Mouse (Mus musculus) kidney, embryonic 16.5 days (tissue): ENCODE results near the gene Rabgap1l. TPM values are rescaled to one million over a fixed set of nuclear protein-coding genes. Genes with fewer than 3 reads are reported as not detected.
A peak's percentile ranks its signal among the peaks of the same experiment; 100 is the strongest.

Experiments used
- ATAC-seq: fragments of 200-750 bp; cut with Nextera tagmentation; 2 replicates; pipeline ENCODE4 v1.8.0; 2017; ENCODE audit warnings: moderate TSS enrichment; ENCODE audit not compliant: low FRiP score, low TSS enrichment
- H3K27ac ChIP-seq: fragments of 300-500 bp; sonication (generic); 2 replicates; pipeline ENCODE4 v1.5.1; 2014; ENCODE audit warnings: low read length
- H3K27me3 ChIP-seq: fragments of 300-500 bp; sonication (generic); 2 replicates; pipeline ENCODE4 v1.6.1; 2014; ENCODE audit warnings: low read length, control low read depth, mixed read lengths; ENCODE audit not compliant: insufficient read depth
- H3K36me3 ChIP-seq: fragments of 300-500 bp; sonication (generic); 2 replicates; pipeline ENCODE4 v1.6.1; 2014; ENCODE audit warnings: low read length, control low read depth, mixed read lengths; ENCODE audit not compliant: insufficient read depth
- H3K4me1 ChIP-seq: fragments of 300-500 bp; sonication (generic); 2 replicates; pipeline ENCODE4 v1.6.1; 2014; ENCODE audit warnings: low read length, control low read depth, mixed read lengths; ENCODE audit not compliant: insufficient read depth
- H3K4me2 ChIP-seq: fragments of 300-500 bp; sonication (generic); replicated peaks from 2 replicates; pipeline ENCODE4 v1.6.1; 2014; ENCODE audit warnings: low read depth, low read length
- H3K4me3 ChIP-seq: fragments of 300-500 bp; sonication (generic); 2 replicates; pipeline ENCODE4 v1.5.1; 2014; ENCODE audit warnings: mild to moderate bottlenecking, low read length
- H3K9ac ChIP-seq: fragments of 300-500 bp; sonication (generic); replicated peaks from 2 replicates; pipeline ENCODE4 v1.6.1; 2014; ENCODE audit warnings: low read length
- H3K9me3 ChIP-seq: fragments of 300-500 bp; sonication (generic); 2 replicates; pipeline ENCODE4 v1.6.1; 2016; ENCODE audit warnings: low read length, control low read depth
- WGBS: fragments of 180-500 bp; shearing (Covaris S2); extraction: QIAGEN DNeasy Blood & Tissue Kit; methylation state at CpG from one replicate; pipeline ENCODE4 v1.1.7; 2014; 5-methylcytosine and 5-hydroxymethylcytosine counted together
- polyA plus RNA-seq: library from polyadenylated mRNA; unstranded; fragments of >200 nt; fragmentation: Nextera tagmentation; extraction: Ambion mirVana; gene quantifications from 2 replicates; pipeline ENCODE4 v1.2.1, GENCODE M21; 2015

The Rabgap1l gene
- polyA plus RNA-seq, 1 experiment from 2014 or later, result 11.4 TPM

DNA sequence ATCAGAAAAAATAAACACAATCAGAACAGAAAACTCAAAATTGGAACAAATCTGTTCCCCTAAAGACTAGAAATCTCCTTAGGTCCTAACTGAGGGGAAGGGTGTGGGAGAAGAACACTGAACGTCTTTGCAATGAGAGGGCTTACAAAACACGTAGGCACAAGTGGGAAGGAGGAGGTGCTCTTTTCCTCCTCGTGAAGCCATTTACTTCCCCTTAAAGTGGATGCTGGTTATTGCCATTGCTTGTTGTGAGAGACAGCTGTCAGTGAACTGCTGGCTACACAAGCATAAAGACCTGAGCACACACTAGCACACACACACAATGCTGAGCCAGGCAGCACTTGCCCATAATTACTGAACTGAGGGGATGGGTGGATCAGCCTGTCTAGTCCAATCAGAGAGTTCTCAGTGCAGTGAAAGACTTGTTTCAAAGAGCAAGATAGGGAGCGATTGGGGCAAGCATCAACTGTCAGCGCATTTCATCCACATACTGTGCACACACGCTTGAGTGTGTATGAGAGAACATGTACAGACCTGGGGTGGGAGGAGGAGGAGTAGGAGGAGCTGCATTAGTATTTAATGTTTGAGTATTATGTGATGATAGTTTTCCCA lies 259.7 kb downstream of the Rabgap1l start:
- Histone ChIP-seq H3K9me3 (no peaks in the 10 kb centered on the region), H3K4me2 (no peak overlapping the region), H3K4me1 (no peaks in the 10 kb centered on the region), H3K4me3 (no peak overlapping the region), H3K9ac (no peak overlapping the region), H3K36me3 (no peaks in the 10 kb centered on the region), H3K27ac (no peak overlapping the region), H3K27me3 (no peaks in the 10 kb centered on the region)
- ATAC-seq, result no peak
- WGBS, result 66% methylated on average over 6 of the region's 6 CpGs

DNA sequence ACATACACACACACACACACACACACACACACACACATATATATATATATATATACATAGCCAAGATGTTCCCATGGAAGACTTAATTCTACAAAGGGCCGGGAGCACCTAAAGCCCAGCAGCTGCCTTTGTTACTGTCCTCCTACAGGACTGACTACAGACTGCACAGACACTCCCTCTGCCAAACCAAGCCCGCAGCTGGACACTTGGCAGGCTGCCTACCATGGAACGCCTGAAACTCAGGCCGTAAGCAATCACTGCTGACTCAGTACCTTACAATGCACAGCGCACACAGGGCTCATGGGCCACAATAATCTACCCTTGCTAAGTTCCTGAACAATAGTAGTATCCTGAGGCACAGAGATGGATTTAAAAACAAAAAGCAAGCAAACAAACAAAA lies 261.6 kb downstream of the Rabgap1l start:
- Histone ChIP-seq H3K4me1 (no peaks in the 10 kb centered on the region), H3K9me3 (no peaks in the 10 kb centered on the region), H3K27me3 (no peaks in the 10 kb centered on the region), H3K27ac (no peak overlapping the region), H3K36me3 (no peaks in the 10 kb centered on the region), H3K4me3 (no peak overlapping the region), H3K9ac (no peak overlapping the region), H3K4me2 (no peak overlapping the region)
- 30% methylated on average over 5 of the region's 5 CpGs for WGBS
- ATAC-seq, result peak; percentile 92

DNA sequence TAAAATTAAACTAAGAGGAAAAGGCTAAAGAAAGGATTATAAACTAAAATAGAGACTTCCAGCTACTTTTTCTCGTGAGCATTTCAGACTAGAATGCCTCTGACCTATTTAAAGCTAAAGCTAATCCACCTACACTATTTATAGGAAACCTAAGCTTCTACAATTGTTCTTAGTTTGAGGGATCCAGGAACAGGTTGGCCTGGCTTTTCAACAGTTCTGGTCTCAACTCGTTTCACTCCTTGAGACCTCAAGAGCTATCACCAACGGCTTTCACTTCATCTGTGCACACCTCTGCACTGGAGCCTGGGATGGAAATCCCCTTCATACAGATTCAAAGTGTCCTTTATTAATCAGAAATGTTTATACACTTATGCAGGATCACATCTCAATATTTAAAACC lies 271.1 kb downstream of the Rabgap1l start:
- H3K27ac ChIP-seq, result no peak overlapping the region
- H3K4me3 ChIP-seq, result no peak overlapping the region
- ATAC-seq, result no peak
- no peaks in the 10 kb centered on the region for H3K36me3 ChIP-seq
- H3K27me3 ChIP-seq, result no peaks in the 10 kb centered on the region
- no peaks in the 10 kb centered on the region for H3K9me3 ChIP-seq
- H3K4me1 ChIP-seq, result no peaks in the 10 kb centered on the region
- 72% methylated on average over 3 of the region's 3 CpGs for WGBS
- no peak overlapping the region for H3K4me2 ChIP-seq
- H3K9ac ChIP-seq, result no peak overlapping the region

DNA sequence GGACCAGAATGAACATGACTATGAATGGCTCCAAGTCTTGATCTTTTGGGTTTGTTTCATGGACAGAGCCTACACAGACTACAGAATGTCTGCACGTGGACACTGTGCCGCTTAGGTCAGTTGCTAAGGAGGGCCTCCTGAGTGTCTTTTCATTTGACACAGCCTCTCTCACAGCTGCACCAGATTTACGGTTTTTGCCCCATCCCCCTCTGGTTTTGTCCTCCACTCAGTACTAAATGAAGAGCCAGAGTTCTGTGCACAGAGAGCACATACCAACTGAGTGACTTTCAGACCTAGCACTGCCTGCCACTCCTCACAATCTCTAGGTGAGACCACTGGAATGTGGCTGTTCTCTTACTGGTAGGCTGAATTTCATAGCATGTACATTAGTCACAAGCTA lies 272.3 kb downstream of the Rabgap1l start:
- Histone ChIP-seq H3K4me1 (no peaks in the 10 kb centered on the region), H3K4me2 (no peak overlapping the region), H3K9me3 (no peaks in the 10 kb centered on the region), H3K4me3 (no peak overlapping the region), H3K36me3 (no peaks in the 10 kb centered on the region), H3K27ac (no peak overlapping the region), H3K9ac (no peak overlapping the region), H3K27me3 (no peaks in the 10 kb centered on the region)
- WGBS, result 30% methylated on average over 3 of the region's 3 CpGs
- ATAC-seq, result no peak

DNA sequence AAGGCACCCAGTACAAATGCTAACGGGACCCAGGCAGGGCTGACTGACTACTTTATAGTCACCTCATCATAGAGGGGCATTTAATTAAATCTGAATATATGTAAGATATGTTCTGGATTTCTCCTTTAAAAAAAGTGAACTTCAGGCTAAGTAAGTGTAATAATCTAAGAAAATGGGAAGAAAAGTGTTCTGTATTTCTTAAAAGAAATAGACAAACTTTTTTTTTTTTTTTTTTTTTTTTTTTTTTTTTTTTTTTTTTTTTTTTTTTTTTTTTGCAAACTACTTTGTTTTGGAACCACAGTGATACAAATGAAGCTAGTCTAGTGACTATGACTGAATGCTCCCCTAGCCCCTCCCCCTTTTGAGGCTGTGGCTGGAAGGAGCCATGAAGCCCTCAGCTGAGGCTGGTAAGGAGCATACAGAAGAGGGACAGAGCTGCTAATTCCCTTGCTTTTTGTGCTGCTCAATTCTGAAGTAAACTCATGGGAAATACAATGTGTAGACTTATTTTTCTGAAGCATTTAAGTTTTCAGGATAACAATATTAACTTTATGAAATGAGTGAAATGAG lies 273.0 kb downstream of the Rabgap1l start:
- ATAC-seq, result no peak
- Histone ChIP-seq H3K9me3 (no peaks in the 10 kb centered on the region), H3K27ac (no peak overlapping the region), H3K9ac (no peak overlapping the region), H3K27me3 (no peaks in the 10 kb centered on the region), H3K4me2 (no peak overlapping the region), H3K36me3 (no peaks in the 10 kb centered on the region), H3K4me1 (no peaks in the 10 kb centered on the region), H3K4me3 (no peak overlapping the region)
- 44% methylated on average over 1 of the region's 1 CpGs for WGBS

DNA sequence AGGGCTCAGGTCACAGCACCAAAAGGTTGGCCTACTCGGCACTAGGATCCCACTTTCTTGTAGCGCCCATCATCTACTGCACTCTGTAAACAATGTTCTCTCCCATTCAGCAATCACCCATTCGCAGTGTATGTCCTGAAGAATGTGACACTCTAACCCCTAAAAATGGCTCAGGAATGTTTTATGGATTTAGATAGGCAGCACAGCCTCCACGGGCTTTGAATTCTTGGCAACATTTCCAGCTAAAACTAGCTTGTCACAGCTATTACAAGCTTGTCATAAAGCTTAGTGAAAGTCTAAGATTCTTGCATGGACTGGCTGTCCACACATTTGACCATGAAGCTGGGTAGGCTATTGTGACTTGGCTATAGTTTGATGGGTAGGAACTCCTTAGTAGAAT lies 274.5 kb downstream of the Rabgap1l start:
- no peaks in the 10 kb centered on the region for H3K9me3 ChIP-seq
- peak; percentile 46; the same call in 1 of the 2 replicates for ATAC-seq
- no peak overlapping the region for H3K4me3 ChIP-seq
- H3K27me3 ChIP-seq, result no peaks in the 10 kb centered on the region
- H3K9ac ChIP-seq, result no peak overlapping the region
- 59% methylated on average over 4 of the region's 4 CpGs for WGBS
- no peaks in the 10 kb centered on the region for H3K4me1 ChIP-seq
- no peak overlapping the region for H3K4me2 ChIP-seq
- no peaks in the 10 kb centered on the region for H3K36me3 ChIP-seq
- H3K27ac ChIP-seq, result peak overlapping the region; percentile 49

DNA sequence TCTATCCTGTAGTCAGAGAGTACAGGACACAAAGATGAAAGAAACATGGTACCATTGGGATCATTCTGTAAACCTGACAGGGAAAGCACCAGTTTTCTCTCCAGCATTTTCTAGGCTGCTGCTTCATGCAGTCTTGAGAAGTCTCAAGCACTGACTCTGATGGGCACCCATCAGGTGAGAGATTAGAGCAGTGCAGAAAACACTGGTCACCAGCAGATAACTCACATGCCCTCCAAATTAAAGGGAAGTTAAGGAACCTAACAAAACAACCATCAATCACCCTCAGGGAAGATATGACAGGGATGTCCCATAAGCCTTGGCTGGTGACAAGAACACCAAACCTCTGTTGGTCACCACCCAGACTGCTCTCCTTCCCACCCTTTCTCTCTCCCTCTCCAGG lies 285.2 kb downstream of the Rabgap1l start:
- ATAC-seq, result no peak
- no peaks in the 10 kb centered on the region for H3K9me3 ChIP-seq
- H3K27me3 ChIP-seq, result no peaks in the 10 kb centered on the region
- no peak overlapping the region for H3K9ac ChIP-seq
- H3K4me3 ChIP-seq, result no peak overlapping the region
- no peaks in the 10 kb centered on the region for H3K36me3 ChIP-seq
- H3K27ac ChIP-seq, result no peak overlapping the region
- no peaks in the 10 kb centered on the region for H3K4me1 ChIP-seq
- no peak overlapping the region for H3K4me2 ChIP-seq

DNA sequence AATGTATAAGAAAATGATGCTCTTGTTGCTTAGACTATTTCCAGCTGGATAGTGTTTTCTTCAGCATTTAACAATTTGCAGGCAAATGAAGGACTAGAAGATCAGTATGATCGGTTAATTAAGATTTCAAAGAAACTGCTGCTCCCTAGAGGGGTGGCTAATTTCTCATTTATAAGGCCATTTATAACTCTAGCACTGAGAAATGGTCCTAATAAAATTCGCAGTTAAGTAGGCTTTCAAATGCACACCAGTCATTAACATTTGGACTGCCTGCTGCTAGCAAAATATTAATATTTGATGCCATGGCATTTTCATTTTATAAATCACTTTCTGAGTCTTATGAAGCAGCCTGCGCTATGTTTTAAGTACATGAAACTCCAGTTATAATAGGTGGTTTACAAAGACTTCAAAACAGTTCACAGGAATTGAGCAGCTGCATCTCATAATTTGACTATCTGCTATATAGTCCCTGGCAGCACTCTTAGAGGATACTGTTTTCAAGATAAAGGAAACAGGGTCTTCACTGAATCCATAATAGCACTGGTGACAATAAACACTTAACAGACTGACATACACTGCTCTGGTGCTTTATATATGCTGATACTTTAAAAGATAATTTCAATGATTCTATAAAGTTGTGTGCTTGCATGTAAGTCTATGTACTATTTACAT lies 296.0 kb downstream of the Rabgap1l start:
- Histone ChIP-seq H3K9ac (no peak overlapping the region), H3K9me3 (no peaks in the 10 kb centered on the region), H3K4me2 (no peak overlapping the region), H3K27me3 (no peaks in the 10 kb centered on the region), H3K27ac (no peak overlapping the region), H3K4me1 (no peaks in the 10 kb centered on the region), H3K36me3 (no peaks in the 10 kb centered on the region), H3K4me3 (no peak overlapping the region)
- WGBS, result 78% methylated on average over 3 of the region's 3 CpGs
- ATAC-seq, result no peak

DNA sequence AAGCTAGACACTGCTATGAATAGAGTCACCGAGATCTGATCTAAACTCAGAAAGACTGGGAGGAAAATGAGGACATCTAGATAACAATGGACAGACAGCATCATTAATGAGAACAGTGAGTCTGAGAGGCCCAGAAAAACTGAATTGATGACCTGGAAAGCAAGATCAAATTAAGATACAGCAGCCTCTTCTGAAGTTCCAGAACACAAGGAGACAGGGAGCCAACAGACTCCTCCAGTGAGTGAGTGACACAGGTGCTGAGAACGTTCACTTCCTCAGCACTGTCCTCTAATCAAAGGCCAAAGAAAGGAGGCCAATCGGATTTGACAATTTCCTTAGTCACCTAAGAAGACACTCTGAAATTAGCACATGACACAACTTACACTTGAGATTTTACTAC lies 307.3 kb downstream of the Rabgap1l start:
- no peak for ATAC-seq
- Histone ChIP-seq H3K4me1 (no peaks in the 10 kb centered on the region), H3K27me3 (no peaks in the 10 kb centered on the region), H3K4me3 (no peak overlapping the region), H3K9me3 (no peaks in the 10 kb centered on the region), H3K27ac (no peak overlapping the region), H3K9ac (no peak overlapping the region), H3K4me2 (no peak overlapping the region), H3K36me3 (no peaks in the 10 kb centered on the region)
- 62% methylated on average over 3 of the region's 3 CpGs for WGBS

DNA sequence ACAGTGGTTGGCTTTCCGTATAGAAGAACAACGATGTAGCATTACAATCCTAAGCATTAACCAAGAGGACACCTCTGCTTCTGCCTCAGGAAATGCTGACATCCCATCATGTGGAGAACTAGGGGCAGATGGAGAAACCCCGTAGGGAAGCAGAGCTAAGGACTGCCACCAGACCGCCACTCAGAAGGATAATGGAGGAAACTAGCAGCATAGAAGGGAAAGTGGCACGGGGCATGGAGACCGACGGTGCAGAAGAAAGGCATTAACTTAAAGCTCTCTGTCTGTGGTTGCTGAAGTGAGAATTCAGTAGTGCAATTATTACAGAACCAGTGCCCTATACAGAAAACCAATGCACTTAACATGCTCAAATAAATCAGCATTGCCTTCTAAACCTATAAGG lies 308.0 kb downstream of the Rabgap1l start:
- Histone ChIP-seq H3K27ac (no peak overlapping the region), H3K27me3 (no peaks in the 10 kb centered on the region), H3K4me2 (no peak overlapping the region), H3K4me1 (no peaks in the 10 kb centered on the region), H3K9ac (no peak overlapping the region), H3K36me3 (no peaks in the 10 kb centered on the region), H3K9me3 (no peaks in the 10 kb centered on the region), H3K4me3 (no peak overlapping the region)
- 83% methylated on average over 7 of the region's 7 CpGs for WGBS
- no peak for ATAC-seq
